Mouse (Mus musculus): ENCODE measurements around the gene Gm20388.

The Gm20388 gene

GRCm38 (mm10) chr8:122020050-122020771 lies 2109.6 kb downstream of the Gm20388 start:
- no peak for DNase-seq (ENCODE audit: low spot score in 2 of 2)

GRCm38 (mm10) chr8:122021725-122022124 lies 2111.1 kb downstream of the Gm20388 start:
- no peak for DNase-seq (ENCODE audit: low spot score in 2 of 2)

- no peak for DNase-seq (ENCODE audit: low spot score in 2 of 2)
Observed at GRCm38 (mm10) chr8:122022274-122022673, 2111.6 kb downstream of the Gm20388 start.

- DNase-seq (ENCODE audit: low spot score in 2 of 2): no peak
Observed at GRCm38 (mm10) chr8:122022705-122023104, 2112.1 kb downstream of the Gm20388 start.

- DNase-seq (ENCODE audit: low spot score in 2 of 2): no peak
Observed at GRCm38 (mm10) chr8:122025546-122025945, 2114.9 kb downstream of the Gm20388 start.

GRCm38 (mm10) chr8:122028116-122028515 lies 2117.5 kb downstream of the Gm20388 start:
- DNase-seq (ENCODE audit: low spot score in 2 of 2): no peak

GRCm38 (mm10) chr8:122030965-122031364 lies 2120.3 kb downstream of the Gm20388 start:
- no peak for DNase-seq (ENCODE audit: low spot score in 2 of 2)

GRCm38 (mm10) chr8:122032741-122033140 lies 2122.1 kb downstream of the Gm20388 start:
- no peak for DNase-seq (ENCODE audit: low spot score in 2 of 2)

GRCm38 (mm10) chr8:122035543-122035942 lies 2124.9 kb downstream of the Gm20388 start:
- DNase-seq (ENCODE audit: low spot score in 2 of 2): no peak

- no peak for DNase-seq (ENCODE audit: low spot score in 2 of 2)
Observed at GRCm38 (mm10) chr8:122036325-122036724, 2125.7 kb downstream of the Gm20388 start.

- no peak for DNase-seq (ENCODE audit: low spot score in 2 of 2)
Observed at GRCm38 (mm10) chr8:122037279-122037678, 2126.6 kb downstream of the Gm20388 start.

GRCm38 (mm10) chr8:122038076-122038475 lies 2127.4 kb downstream of the Gm20388 start:
- no peak for DNase-seq (ENCODE audit: low spot score in 2 of 2)

- DNase-seq (ENCODE audit: low spot score in 2 of 2): no peak
Observed at GRCm38 (mm10) chr8:122039452-122039851, 2128.8 kb downstream of the Gm20388 start.

GRCm38 (mm10) chr8:122047206-122047870 lies 2136.7 kb downstream of the Gm20388 start:
- no peak for DNase-seq (ENCODE audit: low spot score in 2 of 2)

- no peak for DNase-seq (ENCODE audit: low spot score in 2 of 2)
Observed at GRCm38 (mm10) chr8:122049266-122049665, 2138.6 kb downstream of the Gm20388 start.

- DNase-seq (ENCODE audit: low spot score in 2 of 2): no peak
Observed at GRCm38 (mm10) chr8:122049923-122050322, 2139.3 kb downstream of the Gm20388 start.

GRCm38 (mm10) chr8:122050620-122051019 lies 2140.0 kb downstream of the Gm20388 start:
- DNase-seq (ENCODE audit: low spot score in 2 of 2): no peak

GRCm38 (mm10) chr8:122055321-122055720 lies 2144.7 kb downstream of the Gm20388 start:
- no peak for DNase-seq (ENCODE audit: low spot score in 2 of 2)

- DNase-seq (ENCODE audit: low spot score in 2 of 2): no peak
Observed at GRCm38 (mm10) chr8:122056113-122056512, 2145.5 kb downstream of the Gm20388 start.

GRCm38 (mm10) chr8:122056882-122057281 lies 2146.2 kb downstream of the Gm20388 start:
- no peak for DNase-seq (ENCODE audit: low spot score in 2 of 2)

- no peak for DNase-seq (ENCODE audit: low spot score in 2 of 2)
Observed at GRCm38 (mm10) chr8:122058510-122058909, 2147.9 kb downstream of the Gm20388 start.

GRCm38 (mm10) chr8:122058951-122059350 lies 2148.3 kb downstream of the Gm20388 start:
- DNase-seq (ENCODE audit: low spot score in 2 of 2): no peak

- no peak for DNase-seq (ENCODE audit: low spot score in 2 of 2)
Observed at GRCm38 (mm10) chr8:122062508-122063223, 2152.0 kb downstream of the Gm20388 start.

Data from urinary bladder, adult 18-20 months (tissue).